Mouse (Mus musculus) spleen, adult 2 months (tissue): ENCODE results near the gene Dnase1.

Experiments used
- CTCF ChIP-seq: fragments of 200-500 bp; IDR thresholded peaks from 2 replicates; pipeline ENCODE4 v1.5.1; 2011; ENCODE audit warnings: mild to moderate bottlenecking, inconsistent platforms; ENCODE audit not compliant: insufficient read depth, insufficient read length, insufficient replicate concordance; ENCODE audit errors: extremely low read depth
- POLR2A ChIP-seq: fragments of 200-500 bp; IDR thresholded peaks from 2 replicates; pipeline ENCODE4 v1.6.1; 2011; ENCODE audit warnings: low read depth, low read length, inconsistent platforms

DNA sequence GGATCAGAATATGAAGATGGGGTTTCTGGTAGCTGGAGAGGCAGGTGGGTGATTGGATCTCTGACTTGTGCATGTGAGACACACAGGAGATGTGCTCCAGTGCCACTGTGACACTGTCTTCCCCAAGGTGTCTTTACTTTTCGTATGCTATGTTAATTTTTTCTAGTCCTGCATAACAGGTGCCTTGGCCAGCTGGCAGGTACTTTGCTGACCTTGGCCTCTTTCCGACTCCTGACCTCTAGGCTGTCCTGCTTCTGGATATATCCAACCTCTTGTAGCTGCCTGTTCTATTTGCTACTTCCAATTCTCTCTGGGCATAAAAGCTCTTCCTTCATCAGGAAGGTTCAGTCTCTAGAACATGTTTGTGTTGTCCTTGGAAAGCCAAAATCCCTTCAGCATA is 1.2 kb upstream of the Dnase1 start:
- TF ChIP-seq POLR2A = no peak
- no peak for TF ChIP-seq CTCF
